ENCODE assay signal across 8 mouse cellular contexts in the genomic region with DNA sequence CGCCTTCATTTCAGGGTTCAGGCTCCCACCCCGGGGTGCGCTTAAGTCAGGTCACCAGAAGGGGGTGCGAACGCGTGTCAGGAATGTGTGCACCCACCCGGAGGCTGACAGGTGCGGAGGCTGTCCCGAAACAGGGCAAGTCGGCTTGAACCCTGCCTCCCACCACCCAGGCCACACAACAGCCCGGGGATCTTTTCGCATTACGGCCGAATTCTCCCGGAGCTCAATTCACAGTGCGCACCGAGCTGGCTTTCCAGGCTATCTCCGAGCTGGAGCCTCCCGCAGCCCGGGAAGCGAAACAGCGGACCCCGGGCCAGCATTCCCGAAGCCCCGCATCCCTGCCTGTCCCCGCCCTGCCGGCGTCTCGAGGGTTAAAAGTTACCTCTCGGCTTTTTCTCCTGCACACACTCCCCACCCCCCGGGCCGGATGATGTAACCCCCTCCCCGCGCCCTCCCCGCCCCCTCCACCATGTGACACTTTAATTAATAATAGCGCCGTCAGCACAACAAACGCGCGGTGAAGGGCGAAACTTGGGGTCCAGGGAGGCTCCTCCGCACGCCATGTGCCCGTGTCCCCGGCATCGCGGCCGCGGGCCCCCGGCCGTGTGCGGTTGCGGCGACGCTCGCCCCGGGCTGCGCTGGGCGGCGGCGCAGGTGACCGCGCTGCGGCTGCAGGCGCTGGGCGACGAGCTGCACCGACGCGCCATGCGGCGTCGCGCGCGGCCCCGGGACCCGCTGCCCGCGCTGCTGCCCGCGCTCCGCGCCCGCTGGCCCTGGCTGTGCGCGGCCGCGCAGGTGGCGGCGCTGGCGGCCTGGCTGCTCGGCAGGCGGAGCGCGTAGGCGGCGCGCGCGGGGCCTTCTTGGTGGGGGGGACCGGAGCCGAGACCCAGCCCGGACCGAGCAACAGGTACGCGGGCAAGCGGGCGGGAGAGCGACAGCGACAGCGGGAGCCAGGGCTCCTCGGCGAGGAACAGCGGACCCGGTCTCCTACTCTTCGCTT. TPM values are rescaled to one million over a fixed set of nuclear protein-coding genes. Genes with fewer than 3 reads are reported as not detected.
A peak's percentile ranks its signal among the peaks of the same experiment; 100 is the strongest.
DNase-seq lines count a peak whose midpoint lies in the region; ATAC-seq lines count a peak whose summit lies in the region.

No protein-coding gene starts in this region.

- peak overlapping the region; percentile 52 for H3K9ac ChIP-seq in heart, embryonic 16.5 days (ENCODE audit: low read length)
- no peak overlapping the region for H3K9ac ChIP-seq in liver, embryonic 11.5 days (ENCODE audit: low read depth, low read length)

- no peaks in the 10 kb centered on the region for H3K9me3 ChIP-seq in heart, embryonic 16.5 days (replicated peaks; ENCODE audit: control insufficient read depth, low read length)
- no peaks in the 10 kb centered on the region for H3K9me3 ChIP-seq in liver, embryonic 11.5 days (ENCODE audit: control insufficient read depth, low read length)

- peak; percentile 9; the same call in 1 of the 2 replicates for ATAC-seq in heart, embryonic 16.5 days (replicated peaks; ENCODE audit: extremely low read depth, insufficient read depth, low FRiP score)
- ATAC-seq in liver, embryonic 11.5 days (replicated peaks; ENCODE audit: low FRiP score) = no peak

- peaks cover 69% of the 10 kb centered on the region for H3K27me3 ChIP-seq in heart, embryonic 16.5 days (ENCODE audit: control insufficient read depth, insufficient read depth, low read length)
- H3K27me3 ChIP-seq in liver, embryonic 11.5 days (replicated peaks; ENCODE audit: control insufficient read depth, insufficient read depth, low read length) = peaks cover 82% of the 10 kb centered on the region

- H3K36me3 ChIP-seq in heart, embryonic 16.5 days (ENCODE audit: control insufficient read depth, insufficient read depth) = no peaks in the 10 kb centered on the region
- H3K36me3 ChIP-seq in liver, embryonic 11.5 days (ENCODE audit: control insufficient read depth, insufficient read depth, low read length) = no peaks in the 10 kb centered on the region

- no peak overlapping the region for H3K27ac ChIP-seq in heart, embryonic 16.5 days (ENCODE audit: low read length)
- H3K27ac ChIP-seq in liver, embryonic 11.5 days (ENCODE audit: low read depth, low read length) = no peak overlapping the region

- H3K4me3 ChIP-seq in heart, embryonic 16.5 days (ENCODE audit: low read length) = peak overlapping the region; percentile 51
- H3K4me3 ChIP-seq in liver, embryonic 11.5 days (ENCODE audit: low read depth, low read length) = peak overlapping the region; percentile 48

- peak overlapping the region; percentile 73 for H3K4me2 ChIP-seq in heart, embryonic 16.5 days (ENCODE audit: low read depth, low read length)
- H3K4me2 ChIP-seq in liver, embryonic 11.5 days = peak overlapping the region; percentile 58

- peaks cover 17% of the 10 kb centered on the region for H3K4me1 ChIP-seq in heart, embryonic 16.5 days (ENCODE audit: control insufficient read depth, insufficient read depth, low read length)
- peaks cover 3% of the 10 kb centered on the region for H3K4me1 ChIP-seq in liver, embryonic 11.5 days (replicated peaks; ENCODE audit: control insufficient read depth, insufficient read depth, low read length)

- WGBS in heart, embryonic 16.5 days = under 1% methylated on average over 83 of the region's 117 CpGs
- 1% methylated on average over 117 of the region's 117 CpGs for WGBS in liver, embryonic 11.5 days

- DNase-seq in adrenal gland, adult 2 months = peak; percentile 31
- DNase-seq in adrenal gland, postnatal 4 days (ENCODE audit: low spot score in 2 of 2) = no peak
- peak; percentile 48 for DNase-seq in right cerebral cortex, postnatal 14 days
- no peak for DNase-seq in right cerebral cortex, adult 2 months (ENCODE audit: low spot score in 2 of 2)
- no peak for DNase-seq in liver, embryonic 11.5 days (ENCODE audit: low spot score)
- peak; percentile 36 for DNase-seq in right cerebral cortex, postnatal 25 days
- DNase-seq in spleen, postnatal 4 days (ENCODE audit: low spot score in 2 of 2) = no peak

RNA-seq across cellular contexts. Expression of a gene that starts 5.1 kb away (rescaled TPM):
- not detected for total RNA-seq in adrenal gland, adult 2 months (2021)
- polyA plus RNA-seq in adrenal gland, adult 2 months (2012; rRNA removed) = not detected in 2 replicates
- total RNA-seq in adrenal gland, postnatal 4 days (2021) = 1 to 10 TPM; 1.3 to 1.5 TPM
- 0.08 TPM in 1 of 2 replicates, not detected in the other for polyA plus RNA-seq in heart, embryonic 16.5 days (2015; fragmentation: Nextera tagmentation; extraction: Ambion mirVana)
- polyA plus RNA-seq in liver, embryonic 11.5 days (2014; fragmentation: Nextera tagmentation; extraction: Ambion mirVana) = 0.05 TPM in 1 of 2 replicates, not detected in the other

RNA-seq across cellular contexts. Expression of a gene that starts 14.3 kb away (rescaled TPM):
- total RNA-seq in adrenal gland, adult 2 months (2021) = 10 to 100 TPM; 36.0 to 50.1 TPM
- polyA plus RNA-seq in adrenal gland, adult 2 months (2012; rRNA removed) = 51.8 and 54.6 TPM in 2 replicates
- 10 to 100 TPM; 53.7 to 62.5 TPM for total RNA-seq in adrenal gland, postnatal 4 days (2021)
- polyA plus RNA-seq in heart, embryonic 16.5 days (2015; fragmentation: Nextera tagmentation; extraction: Ambion mirVana) = 18.6 and 21.6 TPM in 2 replicates
- 17.0 and 18.4 TPM in 2 replicates for polyA plus RNA-seq in liver, embryonic 11.5 days (2014; fragmentation: Nextera tagmentation; extraction: Ambion mirVana)

Comparison
In these comparisons a context has a peak if more than half of its experiments do, and no peak if none do; other contexts are left out.
1. DNase-seq: peak in adrenal gland, adult 2 months (single experiment), right cerebral cortex, postnatal 14 days (single experiment) and right cerebral cortex, postnatal 25 days (single experiment); none in adrenal gland, postnatal 4 days (0 of 2), right cerebral cortex, adult 2 months (0 of 2), liver, embryonic 11.5 days (single experiment) and spleen, postnatal 4 days (0 of 2).